Mouse (Mus musculus) layer of hippocampus, adult 2 months (tissue): ENCODE data around the gene Eif5a2. TPM values are rescaled to one million over a fixed set of nuclear protein-coding genes. Genes with fewer than 3 reads are reported as not detected.
"Not testable (repeated sequence)": the region's sequence is repeated elsewhere in the genome, so short reads cannot be mapped to it uniquely, and the experiment has no call there.

Source experiments
- DNase-seq, 2 experiments: peaks; one replicate each; pipeline ENCODE4 v3.0.0; 2022; ENCODE audit warnings: low spot score in 2 of 2
- H3K27ac ChIP-seq: fragments of 200-600 bp; 2 replicates; pipeline ENCODE4 v1.8.1; 2022
- H3K4me3 ChIP-seq: fragments of 200-600 bp; 2 replicates; pipeline ENCODE4 v1.8.1; 2022; ENCODE audit warnings: mild to moderate bottlenecking
- CTCF ChIP-seq: fragments of 200-600 bp; conservative IDR thresholded peaks from 2 replicates; pipeline ENCODE4 v1.8.1; 2022; ENCODE audit warnings: antibody characterized with exemption, mild to moderate bottlenecking, moderate library complexity
- long read RNA-seq, 2 experiments: library from polyadenylated mRNA; stranded (forward); transcript quantifications; one replicate each; pipeline ENCODE4 v2.0.0; 2021; ENCODE audit warnings: borderline mapping rate in 2 of 2
- total RNA-seq, 2 experiments: library from RNA; stranded (reverse); gene quantifications; 2 replicates each; pipeline ENCODE4 v1.2.3; 2021

Eif5a2 gene
- total RNA-seq: 10 to 100 TPM; 30.5 to 31.8 TPM
- long read RNA-seq, experiment 1, full-length matches to known transcripts: 28 of 33 reads
- long read RNA-seq, experiment 1, partial matches to known transcripts: 2 of 33 reads
- long read RNA-seq, experiment 1, other reads (novel, unspliced or antisense): 3 of 33 reads
- long read RNA-seq, experiment 2, full-length matches to known transcripts: 44 of 50 reads
- long read RNA-seq, experiment 2, partial matches to known transcripts: 5 of 50 reads
- long read RNA-seq, experiment 2, other reads (novel, unspliced or antisense): 1 of 50 reads

- peak; percentile 93 to 94 for DNase-seq
- no peak for TF ChIP-seq CTCF
- Histone ChIP-seq H3K27ac (peak within 1 kb of the TSS; percentile 52; the same call in 1 of the 2 replicates), H3K4me3 (peak within 1 kb of the TSS; percentile 91)
These were observed at the start of gene Eif5a2 for GRCm38 (mm10) chr3:28780994-28781393. Gene Eif5a2, plus strand, starts transcription at chr3:28781276.

- DNase-seq: no peak
- H3K27ac ChIP-seq: no peak overlapping the region
- no peak overlapping the region for H3K4me3 ChIP-seq
- no peak for TF ChIP-seq CTCF
These were observed 46.4 kb upstream of the Eif5a2 start for GRCm38 (mm10) chr3:28734712-28735111.

- H3K4me3 ChIP-seq: no peak overlapping the region
- no peak overlapping the region for H3K27ac ChIP-seq
- no peak for DNase-seq
- TF ChIP-seq CTCF: no peak
These were observed 44.1 kb upstream of the Eif5a2 start for GRCm38 (mm10) chr3:28736981-28737380.

- Histone ChIP-seq H3K27ac (no peak overlapping the region), H3K4me3 (no peak overlapping the region)
- DNase-seq: no peak
- TF ChIP-seq CTCF: no peak
These were observed 40.7 kb upstream of the Eif5a2 start for GRCm38 (mm10) chr3:28740353-28740752.

- Histone ChIP-seq H3K27ac (no peak overlapping the region), H3K4me3 (no peak overlapping the region)
- TF ChIP-seq CTCF: no peak
- DNase-seq: no peak
These were observed 37.8 kb upstream of the Eif5a2 start for GRCm38 (mm10) chr3:28743251-28743650.

GRCm38 (mm10) chr3:28745835-28746483 is 35.1 kb upstream of the Eif5a2 start:
- TF ChIP-seq CTCF: peak; percentile 99

GRCm38 (mm10) chr3:28748151-28748550 is 32.9 kb upstream of the Eif5a2 start:
- TF ChIP-seq CTCF: no peak
- no peak for DNase-seq
- Histone ChIP-seq H3K27ac (no peak overlapping the region), H3K4me3 (no peak overlapping the region)

More at GRCm38 (mm10) chr3:28745835-28746483, 35.1 kb upstream of the Eif5a2 start:
- Histone ChIP-seq H3K4me3 (no peak overlapping the region), H3K27ac (no peak overlapping the region)
- peak; percentile 85 to 88 for DNase-seq

GRCm38 (mm10) chr3:28748956-28749355 is 32.1 kb upstream of the Eif5a2 start:
- H3K4me3 ChIP-seq: no peak overlapping the region
- no peak for DNase-seq
- no peak for TF ChIP-seq CTCF
- H3K27ac ChIP-seq: no peak overlapping the region

GRCm38 (mm10) chr3:28755477-28755876 is 25.6 kb upstream of the Eif5a2 start:
- Histone ChIP-seq H3K4me3 (no peak overlapping the region), H3K27ac (no peak overlapping the region)
- TF ChIP-seq CTCF: no peak
- DNase-seq: no peak

GRCm38 (mm10) chr3:28761225-28761789 is 19.8 kb upstream of the Eif5a2 start:
- TF ChIP-seq CTCF: no peak
- Histone ChIP-seq H3K27ac (no peak overlapping the region), H3K4me3 (no peak overlapping the region)
- DNase-seq: no peak

GRCm38 (mm10) chr3:28766935-28767334 is 14.1 kb upstream of the Eif5a2 start:
- DNase-seq: no peak
- Histone ChIP-seq H3K4me3 (no peak overlapping the region), H3K27ac (no peak overlapping the region)
- no peak for TF ChIP-seq CTCF

GRCm38 (mm10) chr3:28768222-28768621 is 12.9 kb upstream of the Eif5a2 start:
- H3K4me3 ChIP-seq: no peak overlapping the region
- TF ChIP-seq CTCF: no peak
- DNase-seq: no peak
- no peak overlapping the region for H3K27ac ChIP-seq

GRCm38 (mm10) chr3:28772919-28773318 is 8.2 kb upstream of the Eif5a2 start:
- H3K27ac ChIP-seq: not testable (repeated sequence)
- peak; percentile 23; the same call in 1 of the 2 replicates for TF ChIP-seq CTCF

More at GRCm38 (mm10) chr3:28772919-28773318, 8.2 kb upstream of the Eif5a2 start:
- not testable (repeated sequence) for DNase-seq, H3K4me3 ChIP-seq
